Mouse (Mus musculus) left cerebral cortex, adult 11 months (tissue): ENCODE measurements around the gene Znrf4.

ENCODE experiments used
- DNase-seq: peaks from one replicate; pipeline ENCODE4 v3.0.0; 2022; ENCODE audit warnings: low spot score

Gene Znrf4

DNA sequence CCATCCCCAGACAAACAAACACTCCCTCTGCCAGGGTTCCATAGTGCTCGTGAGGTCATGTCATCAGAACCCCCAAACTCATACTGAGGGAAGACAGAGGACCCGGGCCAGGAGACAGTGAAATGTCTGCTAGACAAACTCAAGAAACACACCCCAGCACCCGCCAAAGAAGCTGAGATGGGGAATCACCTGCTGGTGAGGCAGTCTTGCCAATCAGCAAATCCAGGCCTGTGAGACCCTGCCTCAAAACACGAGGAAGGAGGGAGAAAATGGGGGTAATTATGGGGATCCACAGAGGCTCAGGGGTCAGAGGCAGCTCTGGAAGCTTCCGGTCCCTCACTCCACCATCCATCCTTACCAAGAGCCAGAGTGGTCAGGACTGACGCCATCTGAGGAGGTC lies 45.5 kb downstream of the Znrf4 start:
- DNase-seq: no peak

DNA sequence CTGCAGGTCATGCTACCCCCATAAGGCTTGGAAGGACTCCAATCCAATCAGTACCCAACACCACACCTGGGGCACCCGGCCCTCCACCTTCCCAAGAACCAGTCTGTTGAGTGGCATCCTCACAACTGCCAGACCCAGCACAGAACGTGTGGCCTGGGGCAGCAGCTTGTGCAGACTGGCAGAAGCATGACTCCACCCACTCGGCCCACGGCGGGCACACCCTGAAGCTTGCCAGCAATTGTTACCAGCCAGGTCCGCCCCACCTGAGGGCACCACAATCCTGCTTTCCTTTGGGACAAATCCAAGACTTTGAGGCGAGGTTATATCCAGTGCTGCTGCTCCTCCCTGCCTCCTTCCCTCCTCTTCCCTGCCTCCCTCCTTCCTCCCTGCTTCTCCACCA lies 47.4 kb downstream of the Znrf4 start:
- DNase-seq: no peak

- no peak for DNase-seq
These were observed 47.9 kb downstream of the Znrf4 start for GRCm38 (mm10) chr17:56464345-56464744.

DNA sequence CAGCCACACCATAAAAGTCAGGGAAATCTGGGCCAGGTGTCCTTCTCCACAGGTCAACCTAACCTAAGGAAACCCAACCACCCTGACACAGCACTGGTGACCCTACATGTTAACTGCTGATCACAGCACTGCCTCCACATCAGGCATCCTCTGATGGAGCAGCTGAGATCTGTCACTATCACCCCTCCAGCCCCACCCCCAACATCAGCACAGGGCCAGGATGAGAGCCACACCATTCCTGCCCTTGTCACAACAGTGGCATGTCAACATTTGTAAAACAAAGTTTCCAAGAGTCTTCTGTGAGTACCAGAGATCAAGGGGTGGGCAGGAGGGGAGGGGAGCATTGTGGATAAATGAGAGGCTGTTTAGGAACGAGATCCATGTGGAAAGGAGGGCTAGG lies 48.7 kb downstream of the Znrf4 start:
- DNase-seq: no peak

GRCm38 (mm10) chr17:56462835-56463455 lies 49.3 kb downstream of the Znrf4 start:
- DNase-seq: no peak

- DNase-seq: peak; percentile 97
These were observed 50.2 kb downstream of the Znrf4 start for GRCm38 (mm10) chr17:56461771-56462743.
